Mouse (Mus musculus) retina, embryonic 14.5 days (tissue): Measurements from ENCODE around the gene Krtap8-1.

Experiments used
- DNase-seq: peaks from one replicate; pipeline ENCODE4 v3.0.0-alpha.2; 2015; ENCODE audit warnings: low spot score

Krtap8-1 gene

DNA sequence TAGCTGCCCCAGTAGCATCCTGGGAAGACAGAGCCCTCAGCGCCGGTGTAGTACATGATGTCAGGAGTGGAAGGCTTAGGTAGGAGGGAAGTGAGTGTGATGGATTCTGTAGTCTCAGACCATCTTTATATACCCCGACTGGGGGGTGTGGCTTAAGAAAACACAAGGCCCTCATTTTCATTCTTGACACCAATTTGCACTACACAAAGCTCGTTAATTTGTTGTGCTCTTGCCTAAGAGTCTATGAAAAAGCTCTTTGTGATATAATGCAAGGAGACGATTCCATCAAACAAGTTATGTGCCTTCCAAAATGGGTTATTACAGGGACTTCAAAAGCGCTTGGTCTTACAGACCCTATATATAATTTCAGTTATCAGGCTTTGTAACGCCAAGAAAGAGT is at the start of gene Krtap8-1:
Gene Krtap8-1, minus strand, starts transcription at position 101 of the 400 bp plus-strand sequence.
- no peak for DNase-seq

GRCm38 (mm10) chr16:89537349-89537748 is 49.6 kb upstream of the Krtap8-1 start:
- no peak for DNase-seq

DNA sequence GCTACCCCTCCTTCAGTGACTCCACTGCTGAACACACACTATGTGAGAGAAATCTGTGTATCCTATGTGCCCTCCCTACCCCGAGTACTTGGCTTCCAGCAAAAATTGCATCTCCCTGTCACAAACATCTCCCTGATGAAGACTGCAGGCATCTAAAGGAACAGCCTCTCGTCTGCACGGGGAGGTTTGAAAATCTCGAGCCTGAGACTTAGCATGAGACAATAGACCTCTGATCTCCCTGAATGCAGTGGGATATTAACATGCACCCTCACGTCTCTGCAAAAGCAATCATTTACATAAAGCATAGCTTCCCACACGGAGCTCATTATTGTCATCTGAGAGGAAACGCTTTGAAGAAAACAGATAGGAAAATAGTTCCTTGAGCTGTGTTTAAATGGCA is 42.8 kb upstream of the Krtap8-1 start:
- no peak for DNase-seq

DNA sequence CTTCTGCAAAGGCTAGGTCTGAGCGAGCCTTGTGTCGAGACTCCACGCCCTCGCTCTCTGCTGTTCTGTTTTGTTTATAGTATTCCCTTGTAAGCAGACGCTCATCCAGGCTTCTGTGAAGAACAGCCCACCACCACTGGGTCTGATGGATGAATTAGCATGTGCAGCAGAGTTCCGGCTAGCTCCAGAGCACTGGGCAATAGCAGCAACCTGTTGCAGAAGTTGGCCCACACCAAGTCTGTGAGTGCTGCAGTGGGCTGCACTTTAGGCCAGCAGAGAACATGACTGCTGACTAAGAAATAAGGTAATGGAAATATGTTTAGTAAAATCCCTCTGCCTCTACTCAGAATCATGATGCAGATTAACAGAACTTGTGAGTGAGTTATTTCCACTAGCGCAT is 42.1 kb upstream of the Krtap8-1 start:
- DNase-seq = no peak

- no peak for DNase-seq
Observed at GRCm38 (mm10) chr16:89528380-89528779, 40.6 kb upstream of the Krtap8-1 start.

- DNase-seq = no peak
Observed at GRCm38 (mm10) chr16:89520996-89521395, 33.2 kb upstream of the Krtap8-1 start.

GRCm38 (mm10) chr16:89520555-89520954 is 32.8 kb upstream of the Krtap8-1 start:
- no peak for DNase-seq

- no peak for DNase-seq
Observed at GRCm38 (mm10) chr16:89520091-89520490, 32.3 kb upstream of the Krtap8-1 start.

DNA sequence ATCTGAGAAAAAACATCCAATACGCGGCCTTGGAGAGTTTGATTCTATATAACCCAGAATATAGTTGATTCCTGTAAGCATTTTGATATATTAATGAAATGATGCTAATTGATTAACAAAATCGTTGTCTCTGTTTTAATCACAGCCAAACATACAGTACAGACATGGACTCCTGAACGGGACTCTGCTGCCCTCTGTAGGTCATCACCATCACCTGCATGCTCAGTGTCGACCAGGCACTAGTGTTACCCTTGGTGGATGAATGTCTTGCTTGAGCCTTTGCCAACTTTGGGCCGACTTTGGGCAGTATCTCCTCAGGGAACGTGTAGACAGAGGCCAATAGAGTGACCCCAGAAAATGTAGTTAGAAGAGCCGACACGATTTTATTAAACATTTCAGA is 29.9 kb upstream of the Krtap8-1 start:
- DNase-seq = peak; percentile 59

DNA sequence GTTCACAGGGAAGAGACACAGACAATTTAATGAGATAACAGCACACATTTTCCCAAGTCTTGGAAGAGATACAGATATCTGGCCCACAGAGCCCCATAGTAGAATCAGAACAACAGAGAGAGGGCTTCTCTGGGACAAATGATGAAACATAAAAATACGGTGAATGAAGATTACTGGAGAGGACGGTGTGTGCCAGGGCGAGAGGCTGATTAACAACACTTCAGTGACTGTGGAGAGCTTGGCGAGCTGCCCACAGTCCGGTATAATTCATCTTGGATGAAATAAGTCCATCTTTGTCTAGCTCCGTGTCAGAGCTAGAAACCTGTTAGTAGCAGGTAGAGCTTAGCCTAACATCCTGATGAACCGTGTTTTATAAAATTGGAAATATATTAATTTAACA is 25.7 kb upstream of the Krtap8-1 start:
- DNase-seq = no peak

DNA sequence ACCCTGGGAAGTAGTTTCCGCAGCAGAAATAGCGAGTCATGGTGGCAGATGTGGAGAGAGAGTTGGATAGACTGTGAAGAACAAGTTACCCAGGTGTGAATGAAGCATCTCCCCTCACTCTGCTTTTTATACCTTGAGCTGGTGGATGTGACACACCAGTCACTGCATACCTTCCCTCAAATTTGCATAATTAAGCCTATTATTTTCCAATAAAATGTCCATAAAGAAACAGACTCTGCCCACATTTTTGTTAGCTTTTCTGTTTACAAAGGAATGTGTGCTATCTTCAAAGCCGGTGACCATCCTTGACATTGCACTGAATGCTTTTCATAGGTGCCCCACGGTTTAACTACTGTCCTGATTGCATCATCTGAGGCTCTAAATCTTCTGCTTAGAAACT is 20.5 kb upstream of the Krtap8-1 start, which contains the start of gene Krtap7-1:
Gene Krtap7-1, minus strand, starts transcription at position 101 of the 400 bp plus-strand sequence.
- no peak for DNase-seq

GRCm38 (mm10) chr16:89503571-89503970 is 15.8 kb upstream of the Krtap8-1 start:
- DNase-seq = no peak

- DNase-seq = no peak
Observed at GRCm38 (mm10) chr16:89501870-89502269, 14.1 kb upstream of the Krtap8-1 start.

DNA sequence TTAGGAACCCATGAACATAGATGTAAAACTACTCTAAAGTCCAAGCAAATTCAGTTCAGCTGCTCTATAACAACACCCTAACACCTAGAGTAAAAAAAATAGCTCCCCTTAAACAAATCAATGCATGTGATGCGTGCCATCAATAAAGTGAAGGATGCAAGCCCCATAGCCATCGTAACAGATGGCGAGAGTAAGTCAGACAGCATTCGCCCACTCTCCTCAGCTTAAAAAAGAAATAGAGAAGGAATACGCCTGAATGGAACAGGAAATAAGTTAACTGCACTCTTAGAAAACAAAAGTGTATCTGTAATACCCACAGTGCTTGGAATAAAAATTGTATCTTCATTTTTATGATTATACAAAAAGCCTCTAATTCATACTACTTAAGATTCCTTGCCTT is 9.2 kb upstream of the Krtap8-1 start:
- DNase-seq = no peak

DNA sequence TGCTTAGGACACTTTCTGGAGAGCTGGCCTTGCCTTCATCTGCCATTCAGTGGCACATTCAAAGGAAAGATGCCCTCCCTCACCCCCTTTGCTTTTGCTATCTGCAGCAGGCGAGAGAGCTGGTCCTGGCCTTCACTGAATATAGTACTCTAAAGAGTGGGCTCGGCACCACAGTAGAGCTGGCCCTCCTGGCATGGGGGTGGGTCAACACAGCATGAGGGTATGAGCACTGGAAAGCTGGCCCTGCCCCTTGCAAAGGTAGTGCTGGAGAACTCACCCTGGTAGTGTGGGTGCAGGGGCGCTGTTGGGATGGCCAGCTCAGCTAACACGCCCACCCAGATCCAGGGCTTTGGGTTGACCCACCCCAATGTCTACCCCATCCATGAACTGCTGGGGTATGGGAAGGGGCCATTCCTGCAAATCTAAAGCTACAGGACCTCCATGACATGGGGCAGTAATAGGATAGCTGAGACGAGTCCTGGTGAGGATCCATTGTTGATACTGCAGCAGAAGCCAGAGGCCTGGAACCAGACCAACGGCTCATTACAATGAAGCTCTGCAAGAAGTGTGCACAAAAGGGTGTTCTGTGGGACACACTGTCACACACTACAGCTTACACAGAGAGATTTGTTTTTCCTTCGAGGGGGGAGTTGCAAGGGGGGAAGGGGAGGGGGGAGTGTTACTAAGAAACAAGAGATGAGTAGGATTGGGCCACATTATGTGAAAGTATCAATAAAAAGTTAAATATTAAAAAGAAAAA is 7.8 kb upstream of the Krtap8-1 start:
- no peak for DNase-seq

- DNase-seq = no peak
Observed at GRCm38 (mm10) chr16:89477679-89478314, 10.0 kb downstream of the Krtap8-1 start.

DNA sequence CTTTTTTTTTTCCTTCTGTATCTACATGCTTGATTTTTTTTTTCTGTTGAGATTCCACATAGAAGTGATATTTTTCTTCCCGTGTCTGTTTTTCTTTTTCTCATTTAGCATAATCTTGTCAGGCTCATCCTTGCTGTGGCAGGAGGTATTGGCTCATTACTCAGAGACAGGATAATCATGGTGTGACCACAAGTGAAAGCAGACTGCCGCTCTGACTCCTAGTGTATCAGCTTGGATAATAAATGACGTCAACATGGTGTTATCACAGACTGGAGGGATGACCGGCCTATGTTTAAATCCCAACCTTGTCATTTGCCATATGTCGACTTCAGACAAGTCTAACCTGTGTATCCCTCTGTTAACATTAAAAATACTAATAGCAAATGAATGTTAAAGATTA is 26.6 kb downstream of the Krtap8-1 start:
- DNase-seq = peak; percentile 15
